Mouse (Mus musculus) intestine, embryonic 14.5 days (tissue): ENCODE results near the gene Trank1. TPM values are rescaled to one million over a fixed set of nuclear protein-coding genes. Genes with fewer than 3 reads are reported as not detected.

Source experiments
- ATAC-seq: fragments of 200-750 bp; cut with Nextera tagmentation; replicated peaks from 2 replicates; pipeline ENCODE4 v1.8.0; 2017; ENCODE audit warnings: low read depth, moderate number of reproducible peaks, moderate TSS enrichment, moderate library complexity; ENCODE audit not compliant: low FRiP score, low TSS enrichment
- DNase-seq: peaks from one replicate; pipeline ENCODE4 v3.0.0-alpha.2; 2018; ENCODE audit warnings: low spot score
- H3K27ac ChIP-seq: fragments of 300-500 bp; sonication (generic); 2 replicates; pipeline ENCODE4 v1.5.1; 2014; ENCODE audit warnings: low read depth, mild to moderate bottlenecking, control low read depth
- H3K27me3 ChIP-seq: fragments of 300-500 bp; sonication (generic); replicated peaks from 2 replicates; pipeline ENCODE4 v1.6.1; 2014; ENCODE audit warnings: low read length, control low read depth; ENCODE audit not compliant: control insufficient read depth, insufficient read depth
- H3K36me3 ChIP-seq: fragments of 300-500 bp; sonication (generic); 2 replicates; pipeline ENCODE4 v1.6.1; 2014; ENCODE audit warnings: low read length, control low read depth; ENCODE audit not compliant: control insufficient read depth, insufficient read depth
- H3K4me1 ChIP-seq: fragments of 300-500 bp; sonication (generic); replicated peaks from 2 replicates; pipeline ENCODE4 v1.6.1; 2014; ENCODE audit warnings: low read length, control low read depth, mixed read lengths; ENCODE audit not compliant: control insufficient read depth, insufficient read depth
- H3K4me2 ChIP-seq: fragments of 300-500 bp; sonication (generic); 2 replicates; pipeline ENCODE4 v1.6.1; 2014; ENCODE audit warnings: low read length
- H3K4me3 ChIP-seq: fragments of 300-500 bp; sonication (generic); 2 replicates; pipeline ENCODE4 v1.5.1; 2014; ENCODE audit warnings: low read depth, low read length, control low read depth, mixed read lengths
- H3K9ac ChIP-seq: fragments of 300-500 bp; sonication (generic); 2 replicates; pipeline ENCODE4 v1.6.1; 2014; ENCODE audit warnings: mild to moderate bottlenecking, low read length
- H3K9me3 ChIP-seq: fragments of 300-500 bp; sonication (generic); 2 replicates; pipeline ENCODE4 v1.6.1; 2016; ENCODE audit warnings: low read length, control low read depth; ENCODE audit not compliant: control insufficient read depth
- WGBS: fragments of 180-500 bp; shearing (Covaris S2); extraction: QIAGEN DNeasy Blood & Tissue Kit; methylation state at CpG from one replicate; pipeline ENCODE4 v1.1.7; 2014; 5-methylcytosine and 5-hydroxymethylcytosine counted together
- polyA plus RNA-seq: library from polyadenylated mRNA; unstranded; fragments of >200 nt; fragmentation: Nextera tagmentation; extraction: Ambion mirVana; gene quantifications from 2 replicates; pipeline ENCODE4 v1.2.1, GENCODE M21; 2014

Trank1 gene
- polyA plus RNA-seq, 1 experiment from 2014 or later = 0.08 TPM

DNA sequence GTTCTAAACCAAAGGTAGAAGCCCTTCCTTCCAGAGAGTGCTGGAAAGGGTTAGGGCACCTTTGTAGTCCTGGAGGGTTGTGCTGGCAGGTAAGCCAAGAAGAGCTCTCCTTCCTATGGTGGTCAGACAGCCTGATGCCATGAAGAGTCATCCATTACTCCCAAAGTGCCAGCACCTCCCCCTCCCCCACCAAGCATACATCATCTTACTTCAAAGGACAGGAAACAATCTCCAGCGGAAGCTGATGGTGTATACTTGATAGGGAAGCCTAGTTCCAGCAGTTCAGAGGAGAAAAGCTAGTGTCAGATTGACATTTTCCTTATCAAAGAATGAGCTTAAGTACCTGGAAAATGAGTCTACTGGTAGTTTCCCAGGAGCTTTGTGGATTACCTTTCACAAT, 36.4 kb upstream of the Trank1 start:
- Histone ChIP-seq H3K36me3 (peaks cover 62% of the 10 kb centered on the region), H3K9ac (no peak overlapping the region), H3K4me3 (peak overlapping the region; percentile 98), H3K4me1 (peaks cover 35% of the 10 kb centered on the region), H3K4me2 (peak overlapping the region; percentile 82), H3K27ac (no peak overlapping the region), H3K27me3 (no peaks in the 10 kb centered on the region), H3K9me3 (no peaks in the 10 kb centered on the region)
- WGBS = 37% methylated on average over 1 of the region's 1 CpGs
- DNase-seq = no peak
- no peak for ATAC-seq

DNA sequence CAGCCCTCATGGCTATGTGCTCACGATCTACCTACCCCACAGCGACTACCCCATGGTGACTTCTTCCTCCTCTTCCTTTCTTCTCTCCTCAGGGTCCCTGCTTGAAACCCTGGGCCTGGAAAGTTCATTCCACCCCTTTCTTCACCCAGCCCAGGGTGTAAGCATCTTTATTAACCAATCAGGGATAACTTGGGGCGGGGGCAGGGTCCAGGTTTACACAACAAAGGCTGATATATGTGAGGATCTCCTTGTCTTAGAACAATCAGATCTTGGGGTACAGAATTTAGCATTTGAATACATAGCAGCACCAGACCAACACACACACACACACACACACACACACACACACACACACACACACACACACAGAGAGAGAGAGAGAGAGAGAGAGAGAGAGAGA, 26.5 kb upstream of the Trank1 start:
- ATAC-seq (no peak), DNase-seq (no peak)
- Histone ChIP-seq H3K4me3 (no peak overlapping the region), H3K4me1 (peaks cover 9% of the 10 kb centered on the region; the same call in 1 of the 2 replicates), H3K27me3 (no peaks in the 10 kb centered on the region), H3K4me2 (no peak overlapping the region), H3K9ac (no peak overlapping the region), H3K36me3 (no peaks in the 10 kb centered on the region), H3K9me3 (no peaks in the 10 kb centered on the region), H3K27ac (no peak overlapping the region)
- 55% methylated on average over 3 of the region's 3 CpGs for WGBS

DNA sequence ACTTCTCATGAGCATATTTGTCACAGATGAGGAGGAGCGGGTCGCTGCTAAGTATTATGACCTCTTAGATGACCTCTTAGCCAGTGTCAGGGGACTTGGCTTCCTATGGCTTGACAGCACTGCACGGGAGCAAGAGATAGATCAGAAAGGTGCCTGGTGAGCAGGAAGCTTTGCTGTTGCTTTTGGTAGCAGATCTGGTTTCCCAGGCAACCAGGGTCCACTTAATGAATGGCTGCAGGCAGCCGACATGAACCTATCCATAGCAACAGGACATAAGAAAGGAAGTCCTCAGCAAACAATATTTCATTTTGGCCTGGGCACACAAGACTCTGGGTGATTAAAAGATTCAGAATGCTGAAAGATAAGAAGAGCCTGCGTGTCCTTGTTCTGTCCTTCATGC, 25.9 kb upstream of the Trank1 start:
- no peak overlapping the region for H3K27ac ChIP-seq
- no peaks in the 10 kb centered on the region for H3K9me3 ChIP-seq
- H3K9ac ChIP-seq = no peak overlapping the region
- no peak overlapping the region for H3K4me3 ChIP-seq
- DNase-seq = no peak
- 19% methylated on average over 5 of the region's 5 CpGs for WGBS
- ATAC-seq = no peak
- peaks cover 9% of the 10 kb centered on the region; the same call in 1 of the 2 replicates for H3K4me1 ChIP-seq
- no peaks in the 10 kb centered on the region for H3K36me3 ChIP-seq
- H3K4me2 ChIP-seq = no peak overlapping the region
- H3K27me3 ChIP-seq = no peaks in the 10 kb centered on the region

DNA sequence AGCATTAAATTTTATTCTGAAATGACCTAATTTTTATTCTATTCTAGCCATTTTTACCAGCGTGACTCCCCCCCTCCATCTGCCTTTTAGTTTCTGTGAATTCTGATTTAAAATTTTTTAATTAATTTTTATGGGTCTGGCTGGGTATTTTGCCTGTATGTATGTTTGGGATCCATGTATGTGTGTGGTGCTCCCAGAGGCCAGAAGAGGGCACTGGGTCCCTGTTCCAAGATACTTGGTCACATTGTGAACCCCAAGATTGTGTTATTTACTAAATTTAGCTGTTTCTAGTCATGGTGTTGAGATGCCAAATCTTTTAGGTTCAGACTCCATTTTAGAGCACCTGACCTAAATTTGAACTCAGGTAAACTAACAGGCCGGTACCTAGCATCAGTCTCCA, 25.1 kb upstream of the Trank1 start:
- no peaks in the 10 kb centered on the region for H3K36me3 ChIP-seq
- no peaks in the 10 kb centered on the region for H3K9me3 ChIP-seq
- H3K27me3 ChIP-seq = no peaks in the 10 kb centered on the region
- no peak overlapping the region for H3K9ac ChIP-seq
- 84% methylated on average over 2 of the region's 2 CpGs for WGBS
- no peak for ATAC-seq
- H3K27ac ChIP-seq = no peak overlapping the region
- H3K4me1 ChIP-seq = peaks cover 9% of the 10 kb centered on the region; the same call in 1 of the 2 replicates
- DNase-seq = no peak
- no peak overlapping the region for H3K4me2 ChIP-seq
- no peak overlapping the region for H3K4me3 ChIP-seq

DNA sequence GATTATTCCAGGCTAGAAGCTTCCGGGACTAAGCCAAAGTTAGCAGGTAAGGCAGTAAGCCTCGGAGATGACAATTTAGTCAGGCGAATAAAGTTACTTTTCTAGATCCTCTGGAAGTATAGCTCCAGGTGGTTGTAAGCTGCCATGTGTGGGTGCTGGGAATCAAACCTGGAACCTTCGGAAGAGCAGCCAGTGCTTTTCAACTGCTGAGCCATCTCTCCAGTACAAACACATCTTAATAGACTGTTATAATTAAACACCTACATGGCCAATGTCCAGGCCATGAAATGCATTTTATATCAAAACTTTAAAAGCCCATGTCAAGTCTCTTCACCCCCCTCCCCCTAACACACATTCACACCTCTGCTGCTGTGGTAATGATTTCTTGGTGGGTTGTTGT, 23.6 kb upstream of the Trank1 start:
- Histone ChIP-seq H3K36me3 (no peaks in the 10 kb centered on the region), H3K27ac (no peak overlapping the region), H3K4me1 (peaks cover 9% of the 10 kb centered on the region; the same call in 1 of the 2 replicates), H3K4me3 (no peak overlapping the region), H3K27me3 (no peaks in the 10 kb centered on the region), H3K9ac (no peak overlapping the region), H3K4me2 (no peak overlapping the region), H3K9me3 (no peaks in the 10 kb centered on the region)
- WGBS = 95% methylated on average over 4 of the region's 4 CpGs
- DNase-seq = no peak
- no peak for ATAC-seq

DNA sequence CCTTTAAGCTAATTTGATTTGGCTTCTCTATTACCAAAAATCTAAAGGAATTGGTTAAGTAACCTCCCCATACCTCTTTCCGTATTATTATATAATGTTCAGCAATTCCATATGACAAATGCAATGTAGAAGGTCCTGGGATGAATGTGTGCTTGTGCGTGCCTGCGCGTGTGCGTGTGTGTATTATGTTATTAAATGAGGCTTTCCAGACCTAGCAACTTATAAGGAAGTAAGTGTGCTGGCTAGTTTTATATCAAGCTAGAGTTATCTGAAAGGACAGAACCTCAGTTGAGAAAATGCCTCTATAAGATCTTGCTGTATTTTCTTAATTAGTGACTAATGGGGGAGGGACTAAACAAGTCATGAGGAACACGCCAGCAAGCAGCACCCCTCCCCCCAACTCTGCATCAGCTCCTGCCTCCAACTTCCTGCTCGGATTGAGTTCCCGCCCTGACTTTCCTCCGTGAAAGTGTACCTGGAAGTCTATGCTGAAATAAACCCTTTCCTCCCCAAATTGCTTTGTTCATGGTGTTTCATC, 22.2 kb upstream of the Trank1 start:
- peak overlapping the region; percentile 27 for H3K4me2 ChIP-seq
- 40% methylated on average over 9 of the region's 9 CpGs for WGBS
- H3K27me3 ChIP-seq = no peaks in the 10 kb centered on the region
- H3K4me3 ChIP-seq = 0 out of 2 replicates have a peak overlapping the region, but pooled peaks have one; percentile 0
- no peak overlapping the region for H3K9ac ChIP-seq
- ATAC-seq (peak; percentile 65), DNase-seq (peak; percentile 61)
- peaks cover 9% of the 10 kb centered on the region; the same call in 1 of the 2 replicates for H3K4me1 ChIP-seq
- no peaks in the 10 kb centered on the region for H3K36me3 ChIP-seq
- H3K27ac ChIP-seq = no peak overlapping the region; the same call in 1 of the 2 replicates
- no peaks in the 10 kb centered on the region for H3K9me3 ChIP-seq

DNA sequence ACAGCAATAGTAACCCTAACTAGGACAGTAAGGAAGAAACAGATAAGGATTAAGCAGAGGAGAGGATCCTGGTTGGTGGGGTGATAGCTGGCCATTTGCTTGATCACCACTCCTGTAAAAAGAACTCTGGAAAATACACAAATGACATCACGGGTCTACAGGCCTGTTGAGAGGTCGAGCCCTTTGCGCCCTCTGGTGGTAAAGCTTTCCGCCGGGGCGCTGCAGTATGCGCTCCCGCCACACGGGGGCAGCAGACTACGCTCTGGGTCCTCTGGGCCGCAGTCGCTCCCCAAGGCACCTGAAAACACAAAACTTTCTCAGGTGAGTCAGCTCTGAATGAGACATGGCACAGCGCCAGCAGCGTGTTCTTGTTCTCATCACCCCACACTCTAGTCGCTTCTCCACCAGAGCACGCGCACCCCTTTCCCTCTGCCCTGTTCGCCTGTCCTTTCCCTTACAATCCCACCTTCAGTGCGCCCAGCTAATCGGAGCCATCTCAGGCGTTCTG, 21.7 kb upstream of the Trank1 start:
- no peaks in the 10 kb centered on the region for H3K36me3 ChIP-seq
- no peaks in the 10 kb centered on the region for H3K9me3 ChIP-seq
- H3K4me2 ChIP-seq = peak overlapping the region; percentile 27
- H3K9ac ChIP-seq = no peak overlapping the region
- peak; percentile 86 for ATAC-seq
- H3K4me3 ChIP-seq = 0 out of 2 replicates have a peak overlapping the region, but pooled peaks have one; percentile 0
- 13% methylated on average over 21 of the region's 21 CpGs for WGBS
- H3K4me1 ChIP-seq = peaks cover 9% of the 10 kb centered on the region; the same call in 1 of the 2 replicates
- peak; percentile 100 for DNase-seq
- H3K27me3 ChIP-seq = no peaks in the 10 kb centered on the region
- no peak overlapping the region; the same call in 1 of the 2 replicates for H3K27ac ChIP-seq

DNA sequence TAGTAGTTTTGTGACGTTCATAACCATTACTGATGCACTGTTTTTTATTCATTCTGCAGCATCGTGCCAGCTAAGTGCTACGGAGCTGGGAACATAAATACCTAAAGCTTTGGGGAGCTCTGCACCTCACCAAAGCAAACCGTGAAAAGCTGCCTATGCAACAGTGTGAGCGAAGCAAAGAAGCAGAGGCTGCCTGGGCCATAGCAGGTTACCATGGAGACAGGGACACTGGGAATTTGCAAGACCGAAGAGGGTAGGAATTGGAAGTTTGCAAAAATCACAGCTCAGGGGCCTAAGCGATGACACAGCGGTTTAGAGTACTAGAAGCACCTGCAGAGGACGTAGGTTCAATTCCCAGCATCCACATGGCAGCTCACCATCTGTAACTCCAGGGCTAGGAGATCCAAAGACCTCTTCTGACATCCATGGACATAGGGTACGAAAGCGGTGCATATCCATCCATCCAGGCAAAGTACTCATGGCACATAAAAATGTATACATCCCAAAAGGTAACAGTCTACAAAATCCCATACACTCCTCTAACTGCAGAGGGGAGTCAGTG, 20.9 kb upstream of the Trank1 start:
- Histone ChIP-seq H3K4me1 (peaks cover 8% of the 10 kb centered on the region; the same call in 1 of the 2 replicates), H3K36me3 (no peaks in the 10 kb centered on the region), H3K4me2 (no peak overlapping the region), H3K4me3 (no peak overlapping the region), H3K27me3 (no peaks in the 10 kb centered on the region), H3K9ac (no peak overlapping the region), H3K27ac (no peak overlapping the region), H3K9me3 (no peaks in the 10 kb centered on the region)
- 76% methylated on average over 11 of the region's 11 CpGs for WGBS
- ATAC-seq (no peak), DNase-seq (no peak)

DNA sequence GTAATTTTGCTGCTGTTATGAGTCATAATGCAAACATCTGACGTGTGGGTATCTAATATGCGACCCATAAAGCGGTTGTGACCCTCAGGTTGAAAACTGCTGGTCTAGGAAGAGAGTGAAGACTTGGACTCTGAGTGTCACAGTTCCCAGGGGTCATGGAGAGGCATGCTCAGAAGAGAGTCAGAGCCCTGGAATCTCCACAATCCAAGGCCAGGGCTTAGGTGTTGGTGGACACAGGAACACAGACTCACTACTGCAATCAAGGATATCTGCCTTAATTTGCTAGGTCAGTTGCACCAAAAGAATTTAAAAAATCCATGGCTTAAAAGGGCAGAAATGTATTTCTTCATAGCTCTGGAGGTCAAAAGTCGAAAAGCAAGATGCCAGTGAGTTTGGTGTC, 18.3 kb upstream of the Trank1 start:
- Histone ChIP-seq H3K9ac (no peak overlapping the region), H3K36me3 (no peaks in the 10 kb centered on the region), H3K4me1 (peaks cover 7% of the 10 kb centered on the region; the same call in 1 of the 2 replicates), H3K27me3 (no peaks in the 10 kb centered on the region), H3K9me3 (no peaks in the 10 kb centered on the region), H3K27ac (no peak overlapping the region), H3K4me2 (no peak overlapping the region), H3K4me3 (no peak overlapping the region)
- ATAC-seq = no peak
- WGBS = 88% methylated on average over 4 of the region's 4 CpGs
- DNase-seq = no peak
